Mouse (Mus musculus) spleen, postnatal 4 days (tissue): ENCODE measurements around the gene D3Ertd254e.

ENCODE experiments used
- DNase-seq, 2 experiments: peaks; one replicate each; pipeline ENCODE4 v3.0.0; 2022; ENCODE audit warnings: low spot score in 2 of 2

Gene D3Ertd254e

GRCm38 (mm10) chr3:36212758-36213157 is 61.9 kb downstream of the D3Ertd254e start:
- no peak for DNase-seq
